Mouse (Mus musculus): ENCODE data around the gene Gas2l3.

- TF ChIP-seq ZNF384 (IDR thresholded peaks at IDR 0.05; ENCODE audit: low read depth, low read length) (0 out of 2 replicates have a peak, but pooled peaks have one; percentile 33), CHD2 (IDR thresholded peaks at IDR 0.05; ENCODE audit: low read depth, low read length) (no peak), MAFK (IDR thresholded peaks at IDR 0.05; ENCODE audit: insufficient read depth, low read depth, low read length) (no peak), HCFC1 (IDR thresholded peaks at IDR 0.05; ENCODE audit: borderline replicate concordance, insufficient read depth, low read length) (peak; percentile 52; the same call in 1 of the 2 replicates), ZC3H11A (IDR thresholded peaks at IDR 0.05; ENCODE audit: borderline replicate concordance, low read depth, low read length) (peak; percentile 99)
These were observed 18.2 kb upstream of the Gas2l3 start for GRCm38 (mm10) chr10:89461856-89462507.

All from ES-E14 (cell line).